Comparison of ENCODE assay signal across 8 mouse cellular contexts in the genomic region with DNA sequence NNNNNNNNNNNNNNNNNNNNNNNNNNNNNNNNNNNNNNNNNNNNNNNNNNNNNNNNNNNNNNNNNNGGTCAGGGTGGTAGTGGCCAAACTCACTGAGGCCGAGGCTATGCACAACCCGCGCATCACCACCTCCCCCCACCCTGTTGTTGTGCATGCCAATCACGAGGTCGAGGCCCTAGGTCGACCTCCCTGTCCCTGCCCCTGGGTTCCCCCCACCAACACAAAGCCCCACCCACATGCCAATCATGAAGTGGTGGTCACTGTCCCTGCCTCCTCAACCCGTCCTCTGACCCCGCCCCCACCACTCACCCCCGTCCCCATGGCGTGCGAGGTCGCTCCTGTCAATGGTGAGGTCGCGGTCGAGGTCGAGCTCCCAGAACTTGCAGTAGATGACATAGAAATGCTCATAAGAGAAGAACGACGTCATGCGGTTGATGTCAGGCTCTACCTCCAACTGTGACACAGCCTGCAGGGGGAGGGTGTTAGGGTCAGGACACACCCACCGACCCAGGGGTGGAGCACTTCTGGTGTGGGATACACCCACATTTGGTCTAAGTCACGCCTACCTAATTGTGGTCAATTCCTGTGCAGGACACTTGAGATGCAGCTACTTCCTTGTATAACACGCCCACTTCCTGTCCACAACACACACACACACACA. TPM values are rescaled to one million over a fixed set of nuclear protein-coding genes. Genes with fewer than 3 reads are reported as not detected.
A peak's percentile ranks its signal among the peaks of the same experiment; 100 is the strongest.
DNase-seq lines count a peak whose midpoint lies in the region; ATAC-seq and TF ChIP-seq lines count a peak whose summit lies in the region.
"Had no signal": no experiment of that assay in that cellular context is flagged by ENCODE, and none has a peak within 500 bp of the region (broad histone marks: within the 10 kb centered on the region; RNA-seq: fewer than 3 reads in every experiment).

No protein-coding gene starts in this region.

- peak; percentile 13; the same call in 1 of the 2 replicates for ATAC-seq in lung, embryonic 15.5 days (ENCODE audit: borderline replicate concordance, extremely low read depth, low FRiP score, low TSS enrichment)
- peak; percentile 11; the same call in 1 of the 2 replicates for ATAC-seq in embryonic facial prominence, embryonic 12.5 days (ENCODE audit: insufficient number of reproducible peaks, insufficient read depth, low FRiP score, low TSS enrichment)
- ATAC-seq in liver, embryonic 14.5 days (ENCODE audit: insufficient read depth), result peak; percentile 24

- WGBS in lung, embryonic 15.5 days, result 92% methylated on average over 21 of the region's 22 CpGs
- 98% methylated on average over 21 of the region's 22 CpGs for WGBS in embryonic facial prominence, embryonic 12.5 days
- WGBS in kidney, adult 2 months, result 97% methylated on average over 21 of the region's 22 CpGs
- 91% methylated on average over 22 of the region's 22 CpGs for WGBS in liver, embryonic 14.5 days (ENCODE audit: insufficient replicate concordance)

- no peak for TF ChIP-seq POLR2A in kidney, adult 2 months (IDR thresholded peaks at IDR 0.05; ENCODE audit: low read depth, low read length)

- TF ChIP-seq EP300 in liver, embryonic 14.5 days (IDR thresholded peaks at IDR 0.05; ENCODE audit: low read depth), result no peak

- H3K36me3 ChIP-seq in lung, embryonic 15.5 days, result peaks cover 36% of the 10 kb centered on the region
- peaks cover 36% of the 10 kb centered on the region for H3K36me3 ChIP-seq in embryonic facial prominence, embryonic 12.5 days
- H3K36me3 ChIP-seq in kidney, adult 2 months (ENCODE audit: control insufficient read depth, insufficient read depth, low read length), result peaks cover 16% of the 10 kb centered on the region
- H3K36me3 ChIP-seq in liver, embryonic 14.5 days (replicated peaks; ENCODE audit: control insufficient read depth, insufficient read depth, low read depth), result peaks cover 9% of the 10 kb centered on the region

- no peak overlapping the region for H3K9ac ChIP-seq in lung, embryonic 15.5 days
- no peak overlapping the region for H3K9ac ChIP-seq in embryonic facial prominence, embryonic 12.5 days
- H3K9ac ChIP-seq in liver, embryonic 14.5 days (replicated peaks), result no peak overlapping the region

- no peak overlapping the region for H3K4me3 ChIP-seq in lung, embryonic 15.5 days
- no peak overlapping the region for H3K4me3 ChIP-seq in embryonic facial prominence, embryonic 12.5 days
- H3K4me3 ChIP-seq in kidney, adult 2 months (ENCODE audit: insufficient read depth, low read depth, low read length), result no peak overlapping the region
- no peak overlapping the region for H3K4me3 ChIP-seq in liver, embryonic 14.5 days (ENCODE audit: insufficient read depth in 1 of 2, low read depth in 2 of 2, low read length in 2 of 2)

- H3K9me3 ChIP-seq in lung, embryonic 15.5 days, result peaks cover 25% of the 10 kb centered on the region
- peaks cover 33% of the 10 kb centered on the region for H3K9me3 ChIP-seq in embryonic facial prominence, embryonic 12.5 days
- peaks cover 17% of the 10 kb centered on the region for H3K9me3 ChIP-seq in liver, embryonic 14.5 days (ENCODE audit: control insufficient read depth, low read length)

- no peak for TF ChIP-seq CTCF in kidney, adult 2 months (conservative IDR thresholded peaks at IDR 0.05; ENCODE audit: insufficient read depth, insufficient read length, low read depth, low read length)
- no peak for TF ChIP-seq CTCF in liver, embryonic 14.5 days (IDR thresholded peaks at IDR 0.05; ENCODE audit: low read depth)

- no peak for DNase-seq in lung, postnatal 14 days
- peak; percentile 68 for DNase-seq in ZHBTc4 (ENCODE audit: low read depth, low spot score)
- peak; percentile 4 for DNase-seq in kidney, adult 2 months
- DNase-seq in liver, embryonic 14.5 days (ENCODE audit: low read depth in 3 of 3, low spot score in 3 of 3), result no peak
- peak; percentile 11 for DNase-seq in right cerebral cortex, postnatal 14 days

- H3K4me2 ChIP-seq in lung, embryonic 15.5 days, result no peak overlapping the region
- no peak overlapping the region for H3K4me2 ChIP-seq in embryonic facial prominence, embryonic 12.5 days (replicated peaks)
- no peak overlapping the region for H3K4me2 ChIP-seq in liver, embryonic 14.5 days (ENCODE audit: low read depth)

- no peak overlapping the region for H3K27ac ChIP-seq in lung, embryonic 15.5 days
- no peak overlapping the region for H3K27ac ChIP-seq in embryonic facial prominence, embryonic 12.5 days
- no peak overlapping the region for H3K27ac ChIP-seq in kidney, adult 2 months (ENCODE audit: insufficient read depth, low read depth, low read length)
- no peak overlapping the region for H3K27ac ChIP-seq in liver, embryonic 14.5 days

- no peaks in the 10 kb centered on the region for H3K27me3 ChIP-seq in lung, embryonic 15.5 days
- H3K27me3 ChIP-seq in embryonic facial prominence, embryonic 12.5 days, result no peaks in the 10 kb centered on the region
- no peaks in the 10 kb centered on the region for H3K27me3 ChIP-seq in kidney, adult 2 months (replicated peaks; ENCODE audit: control insufficient read depth, insufficient read depth, low read length)
- no peaks in the 10 kb centered on the region for H3K27me3 ChIP-seq in liver, embryonic 14.5 days (ENCODE audit: control insufficient read depth, insufficient read depth, low read length)

- no peaks in the 10 kb centered on the region for H3K4me1 ChIP-seq in lung, embryonic 15.5 days
- no peaks in the 10 kb centered on the region for H3K4me1 ChIP-seq in embryonic facial prominence, embryonic 12.5 days
- no peaks in the 10 kb centered on the region for H3K4me1 ChIP-seq in kidney, adult 2 months (ENCODE audit: control insufficient read depth, insufficient read depth, low read length)
- no peaks in the 10 kb centered on the region for H3K4me1 ChIP-seq in liver, embryonic 14.5 days (replicated peaks; ENCODE audit: control insufficient read depth in 2 of 2, insufficient read depth in 2 of 2, low read length in 1 of 2)

RNA-seq across cellular contexts. Expression of a gene that starts 37.9 kb away (rescaled TPM):
- polyA plus RNA-seq in lung, embryonic 15.5 days (2015; fragmentation: Nextera tagmentation; extraction: Ambion mirVana), result 132 and 135 TPM in 2 replicates
- polyA plus RNA-seq in embryonic facial prominence, embryonic 12.5 days (2016; fragmentation: Nextera tagmentation; extraction: Ambion mirVana), result 141 and 158 TPM in 2 replicates
- 97.9 and 128 TPM in 2 replicates for polyA plus RNA-seq in kidney, adult 2 months (2012; rRNA removed)
- 38.8 and 40.1 TPM in 2 replicates for polyA plus RNA-seq in liver, embryonic 14.5 days (2012; rRNA removed)
- polyA plus RNA-seq in liver, embryonic 14.5 days (2014; fragmentation: Nextera tagmentation; extraction: Ambion mirVana), result 19.0 and 23.2 TPM in 2 replicates

RNA-seq across cellular contexts. Expression of a gene that starts 54.8 kb away (rescaled TPM):
- polyA plus RNA-seq in lung, embryonic 15.5 days (2015; fragmentation: Nextera tagmentation; extraction: Ambion mirVana), result not detected in 2 replicates
- polyA plus RNA-seq in embryonic facial prominence, embryonic 12.5 days (2016; fragmentation: Nextera tagmentation; extraction: Ambion mirVana), result not detected in 2 replicates
- polyA plus RNA-seq in kidney, adult 2 months (2012; rRNA removed), result not detected in 2 replicates
- not detected in 2 replicates for polyA plus RNA-seq in liver, embryonic 14.5 days (2012; rRNA removed)
- not detected in 2 replicates for polyA plus RNA-seq in liver, embryonic 14.5 days (2014; fragmentation: Nextera tagmentation; extraction: Ambion mirVana)
- polyA plus RNA-seq: cortical plate, adult 2 months had no signal

Comparison
In these comparisons a context has a peak if more than half of its experiments do, and no peak if none do; other contexts are left out.
1. DNase-seq: peak in ZHBTc4 (single experiment), kidney, adult 2 months (single experiment) and right cerebral cortex, postnatal 14 days (single experiment); none in lung, postnatal 14 days (single experiment) and liver, embryonic 14.5 days (0 of 3).
2. Peak in every context shown above with its lines, with median percentiles within 50 percentile points of each other: ATAC-seq.